Mouse (Mus musculus): ENCODE data around the gene Esrrg.

DNA sequence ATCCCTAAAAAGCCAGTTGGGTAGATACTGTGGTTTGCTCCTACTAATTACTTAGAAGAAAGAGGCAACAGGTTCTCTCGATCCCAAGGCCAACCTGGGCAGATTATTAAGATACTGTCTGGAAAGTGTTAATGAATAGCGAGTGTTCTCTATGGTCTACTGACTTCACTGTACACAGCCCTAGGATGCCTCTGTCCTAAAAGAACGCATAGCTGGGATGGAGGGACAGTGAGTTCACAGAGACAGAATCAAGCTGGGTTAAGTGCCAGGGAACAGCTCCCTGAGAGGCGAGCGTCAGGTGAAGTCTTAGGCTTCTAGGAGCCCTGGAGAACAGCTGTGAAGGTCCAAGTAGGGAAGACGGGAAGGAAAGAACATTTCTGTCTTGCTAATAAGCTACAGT, 450.4 kb downstream of the Esrrg start:
- TF ChIP-seq CTCF (IDR thresholded peaks at IDR 0.05; ENCODE audit: control insufficient read depth, insufficient read depth, insufficient read length) (no peak), USF1 (IDR thresholded peaks at IDR 0.05; ENCODE audit: low read depth) (no peak), MAX (IDR thresholded peaks at IDR 0.05) (no peak), MYOG (IDR thresholded peaks at IDR 0.05; ENCODE audit: control insufficient read depth, extremely low read depth, insufficient read length) (no peak), MYOD1 (IDR thresholded peaks at IDR 0.05; ENCODE audit: control insufficient read depth, insufficient read length, low read depth) (no peak)

All from C2C12 (cell line).